Mouse (Mus musculus): ENCODE measurements around the gene Crabp2.

DNA sequence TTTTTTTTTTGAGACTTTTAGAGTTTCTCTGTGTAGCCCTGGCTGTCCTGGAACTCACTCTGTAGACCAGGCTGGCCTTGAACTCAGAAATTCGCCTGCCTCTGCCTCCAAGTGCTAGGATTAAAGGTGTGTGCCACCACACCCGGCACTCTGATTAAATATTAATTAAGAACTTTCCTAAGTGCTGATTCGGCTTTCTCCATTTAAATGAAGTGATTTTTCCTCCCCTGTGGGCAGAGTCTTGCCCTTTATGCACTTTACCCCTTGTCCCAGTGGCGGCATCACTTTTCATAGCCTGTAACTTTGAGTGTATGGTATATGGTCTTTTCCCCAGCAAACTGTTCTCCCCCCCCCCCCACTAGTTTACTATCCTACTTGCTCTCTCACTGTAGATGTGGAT is 13.3 kb upstream of the Crabp2 start:
- no peak for TF ChIP-seq CTCF (IDR thresholded peaks at IDR 0.05; ENCODE audit: low read depth)
- no peak for TF ChIP-seq EP300 (optimal IDR thresholded peaks at IDR 0.05)
